Mouse (Mus musculus): ENCODE measurements around the gene Phospho2. TPM values are rescaled to one million over a fixed set of nuclear protein-coding genes. Genes with fewer than 3 reads are reported as not detected.

The Phospho2 gene
- polyA plus RNA-seq, 1 experiment: 252 TPM

GRCm38 (mm10) chr2:69826380-69826779, 37.0 kb downstream of the Phospho2 start:
- Histone ChIP-seq H3K36me3 (ENCODE audit: control insufficient read depth, insufficient read depth, low read length) (no peaks in the 10 kb centered on the region), H3K27ac (ENCODE audit: control insufficient read depth, insufficient read depth, low read depth, low read length) (peak overlapping the region; percentile 54), H3K27me3 (ENCODE audit: control insufficient read depth, insufficient read depth, low read length) (no peaks in the 10 kb centered on the region), H3K4me1 (ENCODE audit: control insufficient read depth, insufficient read depth, low read length) (peaks cover 3% of the 10 kb centered on the region), H3K4me3 (ENCODE audit: control insufficient read depth, low read depth, low read length) (no peak overlapping the region)
- TF ChIP-seq POLR2A (IDR thresholded peaks at IDR 0.05; ENCODE audit: control insufficient read depth, low read depth, low read length) (no peak), CTCF (IDR thresholded peaks at IDR 0.05; ENCODE audit: control insufficient read depth, insufficient read depth, insufficient replicate concordance, low read depth, low read length) (no peak)

DNA sequence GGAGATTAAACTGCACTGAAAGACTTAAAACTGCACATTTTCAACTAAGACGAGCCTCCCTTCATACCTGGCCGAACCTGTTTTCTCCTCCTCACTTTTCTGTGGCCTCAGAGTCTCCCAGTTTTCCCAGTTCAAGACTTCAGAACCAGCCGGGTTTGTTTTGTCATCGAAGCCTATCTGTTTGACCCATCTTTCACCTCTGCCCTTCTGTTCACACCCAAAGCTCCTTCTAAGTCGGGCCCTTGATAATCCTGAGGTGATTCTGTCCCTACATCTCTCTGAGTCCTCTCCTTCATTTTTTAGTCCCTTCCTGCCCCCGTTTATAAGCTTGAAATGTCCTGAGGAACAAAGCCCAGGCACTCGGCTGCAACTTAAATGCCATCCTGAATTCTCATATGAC, 38.6 kb downstream of the Phospho2 start:
- no peak overlapping the region for H3K27ac ChIP-seq (ENCODE audit: control insufficient read depth, insufficient read depth, low read depth, low read length)
- peaks cover 3% of the 10 kb centered on the region for H3K4me1 ChIP-seq (ENCODE audit: control insufficient read depth, insufficient read depth, low read length)
- H3K36me3 ChIP-seq (ENCODE audit: control insufficient read depth, insufficient read depth, low read length): no peaks in the 10 kb centered on the region
- no peak overlapping the region for H3K4me3 ChIP-seq (ENCODE audit: control insufficient read depth, low read depth, low read length)
- no peaks in the 10 kb centered on the region for H3K27me3 ChIP-seq (ENCODE audit: control insufficient read depth, insufficient read depth, low read length)
- TF ChIP-seq POLR2A (IDR thresholded peaks at IDR 0.05; ENCODE audit: control insufficient read depth, low read depth, low read length) (no peak), CTCF (IDR thresholded peaks at IDR 0.05; ENCODE audit: control insufficient read depth, insufficient read depth, insufficient replicate concordance, low read depth, low read length) (no peak)

GRCm38 (mm10) chr2:69829680-69830079, 40.3 kb downstream of the Phospho2 start:
- Histone ChIP-seq H3K27me3 (ENCODE audit: control insufficient read depth, insufficient read depth, low read length) (no peaks in the 10 kb centered on the region), H3K4me1 (ENCODE audit: control insufficient read depth, insufficient read depth, low read length) (no peaks in the 10 kb centered on the region), H3K4me3 (ENCODE audit: control insufficient read depth, low read depth, low read length) (no peak overlapping the region), H3K36me3 (ENCODE audit: control insufficient read depth, insufficient read depth, low read length) (no peaks in the 10 kb centered on the region), H3K27ac (ENCODE audit: control insufficient read depth, insufficient read depth, low read depth, low read length) (no peak overlapping the region)
- TF ChIP-seq CTCF (IDR thresholded peaks at IDR 0.05; ENCODE audit: control insufficient read depth, insufficient read depth, insufficient replicate concordance, low read depth, low read length) (no peak), POLR2A (IDR thresholded peaks at IDR 0.05; ENCODE audit: control insufficient read depth, low read depth, low read length) (no peak)

- no peak for TF ChIP-seq POLR2A (IDR thresholded peaks at IDR 0.05; ENCODE audit: control insufficient read depth, low read depth, low read length)
- H3K36me3 ChIP-seq (ENCODE audit: control insufficient read depth, insufficient read depth, low read length): no peaks in the 10 kb centered on the region
- H3K4me3 ChIP-seq (ENCODE audit: control insufficient read depth, low read depth, low read length): no peak overlapping the region
- H3K27me3 ChIP-seq (ENCODE audit: control insufficient read depth, insufficient read depth, low read length): no peaks in the 10 kb centered on the region
- no peak overlapping the region for H3K27ac ChIP-seq (ENCODE audit: control insufficient read depth, insufficient read depth, low read depth, low read length)
- no peaks in the 10 kb centered on the region for H3K4me1 ChIP-seq (ENCODE audit: control insufficient read depth, insufficient read depth, low read length)
Observed at GRCm38 (mm10) chr2:69830116-69830515, 40.7 kb downstream of the Phospho2 start.

DNA sequence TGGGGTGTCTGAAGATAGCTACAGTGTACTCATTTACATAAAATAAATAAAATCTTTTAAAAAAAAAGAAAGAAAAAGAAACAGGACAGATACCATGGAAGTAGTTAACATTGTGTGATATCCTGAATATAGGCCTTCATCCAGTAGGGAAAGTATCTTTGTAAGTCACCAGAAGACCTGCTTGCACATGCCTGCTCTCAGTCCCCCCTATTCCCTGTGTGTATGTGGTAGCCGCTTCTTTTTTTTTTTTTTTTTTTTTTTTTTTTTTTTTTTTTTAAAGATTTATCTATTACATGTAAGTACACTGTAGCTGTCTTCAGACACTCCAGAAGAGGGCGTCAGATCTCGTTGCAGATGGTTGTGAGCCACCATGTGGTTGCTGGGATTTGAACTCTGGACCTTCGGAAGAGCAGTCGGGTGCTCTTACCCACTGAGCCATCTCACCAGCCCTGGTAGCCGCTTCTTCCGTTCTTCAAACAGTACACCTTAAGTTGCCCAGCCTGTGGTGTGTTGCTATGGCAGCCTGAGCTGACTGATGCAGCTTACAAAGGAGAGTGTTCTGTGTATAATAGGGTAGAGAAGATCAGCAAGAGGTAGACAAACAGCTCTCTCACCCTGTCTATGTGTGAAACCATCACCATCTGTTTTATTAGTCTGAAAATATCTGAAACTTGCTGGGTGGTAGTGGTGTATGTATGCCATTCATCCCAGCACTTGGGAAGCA, 48.0 kb downstream of the Phospho2 start:
- Histone ChIP-seq H3K27me3 (ENCODE audit: control insufficient read depth, insufficient read depth, low read length) (no peaks in the 10 kb centered on the region), H3K27ac (ENCODE audit: control insufficient read depth, insufficient read depth, low read depth, low read length) (no peak overlapping the region), H3K36me3 (ENCODE audit: control insufficient read depth, insufficient read depth, low read length) (no peaks in the 10 kb centered on the region), H3K4me3 (ENCODE audit: control insufficient read depth, low read depth, low read length) (no peak overlapping the region), H3K4me1 (ENCODE audit: control insufficient read depth, insufficient read depth, low read length) (no peaks in the 10 kb centered on the region)
- TF ChIP-seq POLR2A (IDR thresholded peaks at IDR 0.05; ENCODE audit: control insufficient read depth, low read depth, low read length) (no peak), CTCF (IDR thresholded peaks at IDR 0.05; ENCODE audit: control insufficient read depth, insufficient read depth, insufficient replicate concordance, low read depth, low read length) (no peak)

GRCm38 (mm10) chr2:69837996-69838395, 48.6 kb downstream of the Phospho2 start:
- H3K27ac ChIP-seq (ENCODE audit: control insufficient read depth, insufficient read depth, low read depth, low read length): no peak overlapping the region
- no peak overlapping the region for H3K4me3 ChIP-seq (ENCODE audit: control insufficient read depth, low read depth, low read length)
- no peaks in the 10 kb centered on the region for H3K36me3 ChIP-seq (ENCODE audit: control insufficient read depth, insufficient read depth, low read length)
- no peaks in the 10 kb centered on the region for H3K27me3 ChIP-seq (ENCODE audit: control insufficient read depth, insufficient read depth, low read length)
- H3K4me1 ChIP-seq (ENCODE audit: control insufficient read depth, insufficient read depth, low read length): no peaks in the 10 kb centered on the region
- TF ChIP-seq CTCF (IDR thresholded peaks at IDR 0.05; ENCODE audit: control insufficient read depth, insufficient read depth, insufficient replicate concordance, low read depth, low read length): peak; percentile 36; the same call in 1 of the 2 replicates
- no peak for TF ChIP-seq POLR2A (IDR thresholded peaks at IDR 0.05; ENCODE audit: control insufficient read depth, low read depth, low read length)

DNA sequence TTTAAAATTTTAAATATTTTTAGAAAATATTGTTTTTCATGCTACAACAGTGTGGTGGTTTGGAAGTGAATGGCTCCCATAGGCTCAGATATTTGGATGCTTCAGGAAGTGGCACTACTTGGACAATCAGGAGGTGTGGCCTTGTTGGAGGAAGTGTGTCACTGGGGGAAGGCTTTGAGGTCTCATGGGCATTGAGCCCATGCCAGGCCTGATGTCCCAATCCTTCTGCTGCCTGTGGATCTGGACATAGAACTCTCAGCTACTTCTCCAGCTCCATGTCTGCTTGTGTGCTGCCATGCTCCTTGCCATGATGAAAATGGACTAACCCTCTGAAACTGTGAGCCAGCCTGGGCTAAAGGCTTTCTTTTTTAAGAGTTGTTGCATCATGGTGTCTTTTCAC, 49.3 kb downstream of the Phospho2 start:
- TF ChIP-seq POLR2A (IDR thresholded peaks at IDR 0.05; ENCODE audit: control insufficient read depth, low read depth, low read length): no peak
- no peak for TF ChIP-seq CTCF (IDR thresholded peaks at IDR 0.05; ENCODE audit: control insufficient read depth, insufficient read depth, insufficient replicate concordance, low read depth, low read length)
- Histone ChIP-seq H3K36me3 (ENCODE audit: control insufficient read depth, insufficient read depth, low read length) (no peaks in the 10 kb centered on the region), H3K27ac (ENCODE audit: control insufficient read depth, insufficient read depth, low read depth, low read length) (no peak overlapping the region)

More for the DNA sequence above, 49.3 kb downstream of the Phospho2 start:
- H3K4me1 ChIP-seq (ENCODE audit: control insufficient read depth, insufficient read depth, low read length): no peaks in the 10 kb centered on the region
- no peaks in the 10 kb centered on the region for H3K27me3 ChIP-seq (ENCODE audit: control insufficient read depth, insufficient read depth, low read length)
- H3K4me3 ChIP-seq (ENCODE audit: control insufficient read depth, low read depth, low read length): no peak overlapping the region

All from testis, adult 2 months (tissue).